Mouse (Mus musculus): ENCODE data around the gene Plekhb2.

- TF ChIP-seq CTCF (IDR thresholded peaks at IDR 0.05; ENCODE audit: low read depth): no peak
- no peak for TF ChIP-seq EP300 (IDR thresholded peaks at IDR 0.05; ENCODE audit: low read depth)
Observed at GRCm38 (mm10) chr1:34896102-34896501, 46.3 kb downstream of the Plekhb2 start.

All from liver, postnatal 0 days (tissue).